Mouse (Mus musculus) liver, adult 2 months (tissue): Measurements from ENCODE around the gene Fadd. TPM values are rescaled to one million over a fixed set of nuclear protein-coding genes. Genes with fewer than 3 reads are reported as not detected.
A peak's percentile ranks its signal among the peaks of the same experiment; 100 is the strongest.

Source experiments
- DNase-seq: peaks from one replicate; pipeline ENCODE4 v3.0.0-alpha.2; 2011; ENCODE audit warnings: low read depth, low spot score; ENCODE audit errors: extremely low read depth
- H3K27ac ChIP-seq: fragments of 200-500 bp; replicated peaks from 2 replicates; pipeline ENCODE4 v1.5.1; 2012; ENCODE audit warnings: low read depth, mild to moderate bottlenecking, control low read depth, inconsistent platforms, low read length; ENCODE audit not compliant: insufficient read depth
- H3K27me3 ChIP-seq: fragments of 200-500 bp; 2 replicates; pipeline ENCODE4 v1.6.1; 2012; ENCODE audit warnings: mild to moderate bottlenecking, moderate library complexity, low read length, inconsistent platforms; ENCODE audit not compliant: control insufficient read depth, insufficient read depth
- H3K36me3 ChIP-seq: fragments of 200-500 bp; 2 replicates; pipeline ENCODE4 v1.6.1; 2012; ENCODE audit warnings: low read length, inconsistent platforms; ENCODE audit not compliant: control insufficient read depth, insufficient read depth
- H3K4me1 ChIP-seq: fragments of 200-500 bp; 2 replicates; pipeline ENCODE4 v1.6.1; 2011; ENCODE audit warnings: low read length; ENCODE audit not compliant: control insufficient read depth, insufficient read depth
- H3K4me3 ChIP-seq: fragments of 200-500 bp; 2 replicates; pipeline ENCODE4 v1.5.1; 2011; ENCODE audit warnings: low read depth, mild to moderate bottlenecking, control low read depth, low read length, moderate library complexity; ENCODE audit not compliant: insufficient read depth
- H3K79me2 ChIP-seq: fragments of 200-500 bp; 2 replicates; pipeline ENCODE4 v1.6.1; 2012; ENCODE audit warnings: inconsistent platforms, mild to moderate bottlenecking, low read length, moderate library complexity; ENCODE audit not compliant: control insufficient read depth, insufficient read depth
- H3K9ac ChIP-seq: fragments of 200-500 bp; 2 replicates; pipeline ENCODE4 v1.6.1; 2012; ENCODE audit warnings: low read depth, mild to moderate bottlenecking, control low read depth, inconsistent platforms, low read length
- CTCF ChIP-seq: fragments of 200-500 bp; IDR thresholded peaks from 2 replicates; pipeline ENCODE4 v1.5.1; 2011; ENCODE audit warnings: low read depth, low read length, control low read depth
- POLR2A ChIP-seq: fragments of 200-500 bp; IDR thresholded peaks from 2 replicates; pipeline ENCODE4 v1.6.1; 2011; ENCODE audit warnings: low read length, control low read depth; ENCODE audit not compliant: insufficient read depth; ENCODE audit errors: extremely low read depth
- WGBS: fragments of 180-500 bp; shearing (Covaris S2); methylation state at CpG from one replicate; pipeline ENCODE4 v1.1.7; 2018; 5-methylcytosine and 5-hydroxymethylcytosine counted together
- polyA plus RNA-seq: library from polyadenylated mRNA; depleted of rRNA; stranded (reverse); fragments of >200 nt; gene quantifications from 2 replicates; pipeline ENCODE4 v1.2.3, GENCODE M21; 2012
- total RNA-seq: library from RNA; depleted of rRNA; stranded (reverse); fragments of >200 nt; gene quantifications from 2 replicates; pipeline ENCODE4 v1.2.3, GENCODE M21; 2014

Gene Fadd
- total and polyA plus RNA-seq, 2 experiments = 2.3 to 8.0 TPM

DNA sequence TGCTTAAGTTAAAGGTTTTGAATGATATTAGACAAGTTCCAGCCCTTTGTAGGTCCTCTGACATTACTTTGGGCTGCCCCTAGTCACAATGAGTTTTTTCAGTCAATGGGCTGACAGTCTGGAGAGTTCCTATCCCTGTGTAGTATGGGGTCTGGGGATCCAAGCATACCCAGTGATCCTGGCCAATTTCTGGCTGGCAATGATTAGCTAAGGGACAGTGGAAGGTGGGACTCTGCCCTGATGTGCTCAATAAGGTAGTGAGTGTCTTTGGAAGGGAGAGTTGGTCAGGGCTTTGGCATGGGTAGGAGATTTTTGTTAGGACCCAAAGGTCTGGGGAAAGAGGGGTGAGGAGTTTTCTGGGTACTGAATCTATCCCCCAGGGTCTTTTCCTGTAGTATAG is 10.7 kb downstream of the Fadd start:
- H3K27ac ChIP-seq = no peak overlapping the region
- no peaks in the 10 kb centered on the region for H3K4me1 ChIP-seq
- no peaks in the 10 kb centered on the region for H3K79me2 ChIP-seq
- no peaks in the 10 kb centered on the region for H3K36me3 ChIP-seq
- H3K27me3 ChIP-seq = no peaks in the 10 kb centered on the region
- no peak for DNase-seq
- H3K4me3 ChIP-seq = no peak overlapping the region
- TF ChIP-seq POLR2A = no peak
- TF ChIP-seq CTCF = no peak
- no peak overlapping the region for H3K9ac ChIP-seq

DNA sequence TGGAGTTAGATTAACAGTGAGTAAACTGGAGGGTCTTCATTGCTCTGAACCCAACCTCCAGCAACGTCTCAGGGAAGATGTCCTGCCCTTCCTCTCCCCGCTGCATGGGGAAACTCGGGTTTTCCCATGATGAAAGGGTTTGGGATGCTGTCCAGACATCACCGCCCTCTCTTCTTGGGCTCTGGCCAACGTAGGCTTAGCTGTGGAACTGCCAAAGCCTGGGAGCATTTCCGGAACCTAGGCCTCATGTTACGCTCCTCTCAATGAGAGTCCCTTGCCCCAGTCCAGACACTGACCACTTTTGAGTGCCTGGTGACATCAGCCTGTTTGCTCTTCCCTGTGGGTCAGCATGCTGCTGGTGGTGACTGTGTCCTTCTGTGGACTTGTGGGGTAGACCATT is 12.8 kb downstream of the Fadd start:
- WGBS = 54% methylated on average over 7 of the region's 7 CpGs
- no peaks in the 10 kb centered on the region for H3K27me3 ChIP-seq
- H3K4me3 ChIP-seq = no peak overlapping the region
- peak; percentile 12 for DNase-seq
- no peaks in the 10 kb centered on the region for H3K79me2 ChIP-seq
- no peak overlapping the region for H3K9ac ChIP-seq
- H3K36me3 ChIP-seq = no peaks in the 10 kb centered on the region
- no peak for TF ChIP-seq POLR2A
- TF ChIP-seq CTCF = no peak
- no peaks in the 10 kb centered on the region for H3K4me1 ChIP-seq
- H3K27ac ChIP-seq = no peak overlapping the region

- H3K9ac ChIP-seq = no peak overlapping the region
- H3K27me3 ChIP-seq = no peaks in the 10 kb centered on the region
- no peaks in the 10 kb centered on the region for H3K36me3 ChIP-seq
- H3K27ac ChIP-seq = no peak overlapping the region
- H3K79me2 ChIP-seq = no peaks in the 10 kb centered on the region
- TF ChIP-seq CTCF = no peak
- TF ChIP-seq POLR2A = no peak
- H3K4me1 ChIP-seq = no peaks in the 10 kb centered on the region
- H3K4me3 ChIP-seq = no peak overlapping the region
- DNase-seq = no peak
These were observed 14.2 kb downstream of the Fadd start for GRCm38 (mm10) chr7:144568091-144568490.

DNA sequence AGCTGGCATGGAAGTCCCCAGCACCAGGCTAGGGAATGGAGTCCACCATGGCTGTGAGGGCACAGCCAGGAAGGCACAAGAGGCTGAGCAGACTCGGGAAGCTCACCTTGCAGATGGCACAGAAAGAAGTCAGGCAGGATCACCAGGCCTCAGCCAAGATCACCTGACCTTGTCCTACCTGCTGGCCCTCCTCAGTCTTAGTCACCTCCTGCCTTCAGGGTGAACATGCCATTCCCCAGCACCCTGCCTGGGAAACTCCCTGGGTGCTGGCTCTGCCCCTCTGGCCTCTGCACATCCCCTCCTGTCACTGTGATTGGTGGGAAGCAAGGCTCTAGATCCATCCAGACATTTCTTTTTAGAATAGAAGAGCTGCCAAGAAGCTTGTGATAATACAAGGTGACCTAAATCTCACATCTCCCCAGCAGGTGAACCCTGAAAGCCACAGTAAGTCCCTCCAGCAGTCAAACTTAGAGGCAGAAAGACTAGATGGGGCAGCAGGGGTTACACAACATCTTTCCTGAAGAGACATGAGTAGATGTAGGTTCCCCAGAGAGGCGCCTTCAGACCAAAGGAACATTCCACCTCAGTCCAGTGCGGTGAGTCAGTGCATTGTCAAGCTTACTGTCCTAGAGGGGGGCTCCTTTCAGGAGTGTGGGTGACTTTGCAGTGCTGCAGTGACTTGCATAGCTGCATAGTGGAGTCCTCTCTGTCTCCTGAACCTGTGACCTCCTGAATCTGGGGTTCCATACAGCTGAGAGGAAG is 15.2 kb downstream of the Fadd start:
- no peak for TF ChIP-seq POLR2A
- no peak for TF ChIP-seq CTCF
- no peaks in the 10 kb centered on the region for H3K27me3 ChIP-seq
- no peak overlapping the region for H3K9ac ChIP-seq
- no peaks in the 10 kb centered on the region for H3K36me3 ChIP-seq
- 86% methylated on average over 3 of the region's 3 CpGs for WGBS
- DNase-seq = no peak
- H3K4me3 ChIP-seq = no peak overlapping the region
- no peak overlapping the region for H3K27ac ChIP-seq
- no peaks in the 10 kb centered on the region for H3K79me2 ChIP-seq
- H3K4me1 ChIP-seq = no peaks in the 10 kb centered on the region

DNA sequence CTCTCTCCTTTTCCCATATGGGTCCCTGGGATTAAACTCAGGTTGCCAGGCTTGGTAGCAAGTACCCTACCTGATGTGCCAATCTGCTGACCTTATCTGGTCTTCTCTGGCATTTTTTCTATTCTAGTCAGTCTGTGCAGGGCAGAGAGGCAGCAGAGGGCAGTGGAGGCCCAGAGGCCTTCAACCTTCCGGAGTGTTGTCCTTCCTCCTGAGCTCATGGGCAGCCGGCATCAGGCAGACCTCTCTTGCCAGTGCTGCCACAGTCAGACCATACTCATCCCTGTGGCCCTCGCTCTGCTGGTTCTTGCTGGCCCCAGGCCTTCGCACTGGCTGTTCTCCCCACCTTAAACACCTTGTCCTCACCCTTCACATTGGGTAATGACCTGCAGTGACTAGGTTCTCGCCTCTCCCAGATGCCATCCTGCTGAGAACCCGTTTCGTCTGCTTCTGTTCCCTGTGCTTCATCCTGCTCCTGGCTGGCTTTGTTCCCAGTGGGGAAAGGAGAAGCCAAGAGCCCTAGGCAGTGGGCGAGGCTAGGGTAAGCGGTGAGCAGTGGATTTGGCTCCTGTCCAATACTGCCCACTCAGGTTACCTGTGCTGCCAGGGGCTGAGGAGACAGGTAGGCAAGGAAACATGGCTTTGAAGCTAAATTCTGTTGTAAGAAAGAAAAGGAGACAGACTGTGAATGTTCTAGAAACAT is 18.7 kb downstream of the Fadd start:
- no peak for DNase-seq
- H3K27ac ChIP-seq = no peak overlapping the region
- H3K79me2 ChIP-seq = no peaks in the 10 kb centered on the region
- H3K36me3 ChIP-seq = no peaks in the 10 kb centered on the region
- no peak overlapping the region for H3K4me3 ChIP-seq
- TF ChIP-seq POLR2A = no peak
- no peaks in the 10 kb centered on the region for H3K4me1 ChIP-seq
- WGBS = 75% methylated on average over 9 of the region's 9 CpGs
- H3K9ac ChIP-seq = no peak overlapping the region
- no peaks in the 10 kb centered on the region for H3K27me3 ChIP-seq

GRCm38 (mm10) chr7:144562016-144562415 is 20.2 kb downstream of the Fadd start:
- H3K4me1 ChIP-seq = no peaks in the 10 kb centered on the region
- no peaks in the 10 kb centered on the region for H3K27me3 ChIP-seq
- no peak overlapping the region for H3K27ac ChIP-seq
- DNase-seq = peak; percentile 30
- H3K79me2 ChIP-seq = no peaks in the 10 kb centered on the region
- no peak for TF ChIP-seq POLR2A
- no peak for TF ChIP-seq CTCF
- H3K36me3 ChIP-seq = no peaks in the 10 kb centered on the region
- 13% methylated on average over 3 of the region's 3 CpGs for WGBS
- no peak overlapping the region for H3K9ac ChIP-seq
- H3K4me3 ChIP-seq = no peak overlapping the region
